Mouse (Mus musculus) embryonic facial prominence, embryonic 15.5 days (tissue): ENCODE measurements around the gene Aldh1l1. TPM values are rescaled to one million over a fixed set of nuclear protein-coding genes. Genes with fewer than 3 reads are reported as not detected.
A peak's percentile ranks its signal among the peaks of the same experiment; 100 is the strongest.

ENCODE experiments used
- ATAC-seq: fragments of 200-750 bp; cut with Nextera tagmentation; 2 replicates; pipeline ENCODE4 v1.8.0; 2017; ENCODE audit warnings: low read depth, moderate TSS enrichment; ENCODE audit not compliant: insufficient number of reproducible peaks, low FRiP score, low TSS enrichment
- H3K27ac ChIP-seq: fragments of 300-500 bp; sonication (generic); replicated peaks from 2 replicates; pipeline ENCODE4 v1.5.1; 2015; ENCODE audit warnings: mild to moderate bottlenecking, inconsistent platforms
- H3K27me3 ChIP-seq: fragments of 300-500 bp; sonication (generic); 2 replicates; pipeline ENCODE4 v1.6.1; 2015; ENCODE audit warnings: inconsistent platforms
- H3K36me3 ChIP-seq: fragments of 300-500 bp; sonication (generic); 2 replicates; pipeline ENCODE4 v1.6.1; 2015; ENCODE audit warnings: mild to moderate bottlenecking, inconsistent platforms
- H3K4me1 ChIP-seq: fragments of 300-500 bp; sonication (generic); 2 replicates; pipeline ENCODE4 v1.6.1; 2015; ENCODE audit warnings: inconsistent platforms
- H3K4me2 ChIP-seq: fragments of 300-500 bp; sonication (generic); replicated peaks from 2 replicates; pipeline ENCODE4 v1.6.1; 2015; ENCODE audit warnings: mild to moderate bottlenecking, inconsistent platforms
- H3K4me3 ChIP-seq: fragments of 300-500 bp; sonication (generic); replicated peaks from 2 replicates; pipeline ENCODE4 v1.5.1; 2015; ENCODE audit warnings: mild to moderate bottlenecking, inconsistent platforms
- H3K9ac ChIP-seq: fragments of 300-500 bp; sonication (generic); 2 replicates; pipeline ENCODE4 v1.6.1; 2015; ENCODE audit warnings: inconsistent platforms
- H3K9me3 ChIP-seq: fragments of 300-500 bp; sonication (generic); replicated peaks from 2 replicates; pipeline ENCODE4 v1.6.1; 2016; ENCODE audit warnings: inconsistent platforms
- WGBS: fragments of 180-500 bp; shearing (Covaris S2); methylation state at CpG from one replicate; pipeline ENCODE4 v1.1.7; 2015; 5-methylcytosine and 5-hydroxymethylcytosine counted together
- polyA plus RNA-seq: library from polyadenylated mRNA; unstranded; fragments of >200 nt; fragmentation: Nextera tagmentation; extraction: Ambion mirVana; gene quantifications from 2 replicates; pipeline ENCODE4 v1.2.1, GENCODE M21; 2015

The Aldh1l1 gene
- 2.0 and 2.1 TPM in 2 replicates for polyA plus RNA-seq

DNA sequence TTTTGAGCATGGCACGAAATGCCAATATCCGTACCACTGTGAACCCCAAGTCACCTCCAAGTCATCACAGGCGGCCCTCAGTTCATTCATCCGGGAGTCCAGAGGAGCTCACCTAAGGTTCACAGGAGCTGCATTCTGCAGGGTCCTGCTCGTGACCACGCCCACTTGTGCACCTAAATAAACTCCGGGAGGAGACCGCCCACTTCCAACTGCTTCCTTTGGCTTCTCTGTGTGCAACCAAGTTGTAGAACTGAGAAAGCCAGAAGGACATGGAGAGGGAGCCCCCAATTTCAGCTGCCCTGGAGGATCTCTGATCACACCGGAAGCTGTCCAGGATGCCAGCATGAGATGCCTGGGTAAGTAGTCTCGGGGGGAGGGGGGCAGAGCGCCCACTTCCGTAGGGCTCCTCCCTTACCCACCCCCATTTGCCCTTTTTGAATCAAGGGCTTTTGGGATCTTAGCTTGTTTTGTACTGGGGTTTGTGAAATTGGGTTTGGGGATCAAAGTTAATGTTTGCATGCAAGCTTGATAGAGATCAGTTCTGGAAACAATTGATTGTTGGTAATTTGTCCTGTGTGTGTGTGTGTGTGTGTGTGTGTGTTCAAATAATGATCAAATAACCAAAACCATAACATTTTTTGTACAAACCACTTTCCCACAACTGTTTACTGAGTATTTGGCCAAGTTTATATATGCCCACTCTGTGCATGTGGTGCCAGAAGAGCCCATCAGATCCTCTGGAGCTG lies at the start of gene Aldh1l1:
Aldh1l1 (plus strand) TSS at position 252 of the 746 bp plus-strand sequence.
- ATAC-seq: no peak
- H3K27me3 ChIP-seq: no peaks in the 10 kb centered on the region

DNA sequence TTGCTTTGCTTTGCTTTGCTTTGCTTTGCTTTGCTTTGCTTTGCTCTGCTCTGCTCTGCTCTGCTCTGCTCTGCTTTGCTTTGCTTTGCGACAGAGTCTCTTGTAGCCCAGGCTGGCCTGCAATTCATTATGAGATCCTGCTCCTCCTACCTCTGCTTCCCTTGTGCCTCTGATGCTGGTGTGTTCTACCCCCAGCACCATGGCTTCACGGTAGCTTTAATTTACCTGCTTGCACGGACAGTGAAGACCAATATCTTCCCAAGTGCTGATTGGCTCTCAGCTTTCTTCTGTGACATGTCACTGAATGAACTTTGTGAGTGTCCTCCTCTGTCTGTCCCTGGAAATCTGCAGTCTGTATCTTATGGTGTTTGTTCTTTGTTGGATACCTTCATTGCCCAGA lies 49.2 kb upstream of the Aldh1l1 start:
- no peak overlapping the region for H3K4me3 ChIP-seq
- no peak overlapping the region for H3K4me2 ChIP-seq
- no peaks in the 10 kb centered on the region for H3K27me3 ChIP-seq
- H3K27ac ChIP-seq: no peak overlapping the region
- 81% methylated on average over 3 of the region's 3 CpGs for WGBS
- ATAC-seq: no peak
- H3K4me1 ChIP-seq: no peaks in the 10 kb centered on the region
- no peaks in the 10 kb centered on the region for H3K36me3 ChIP-seq
- no peak overlapping the region for H3K9ac ChIP-seq
- H3K9me3 ChIP-seq: no peaks in the 10 kb centered on the region

More for the DNA sequence above, at the start of gene Aldh1l1:
- H3K4me2 ChIP-seq: no peak within 1 kb of the TSS
- no peak within 1 kb of the TSS for H3K9ac ChIP-seq
- no peak within 1 kb of the TSS for H3K4me3 ChIP-seq
- no peak within 1 kb of the TSS for H3K27ac ChIP-seq
- 0 out of 2 replicates have a peak, but pooled peaks cover 3% of the 10 kb centered on the region for H3K4me1 ChIP-seq
- no peaks in the 10 kb centered on the region for H3K36me3 ChIP-seq
- 62% methylated on average over 12 of the region's 12 CpGs for WGBS
- no peaks in the 10 kb centered on the region for H3K9me3 ChIP-seq

DNA sequence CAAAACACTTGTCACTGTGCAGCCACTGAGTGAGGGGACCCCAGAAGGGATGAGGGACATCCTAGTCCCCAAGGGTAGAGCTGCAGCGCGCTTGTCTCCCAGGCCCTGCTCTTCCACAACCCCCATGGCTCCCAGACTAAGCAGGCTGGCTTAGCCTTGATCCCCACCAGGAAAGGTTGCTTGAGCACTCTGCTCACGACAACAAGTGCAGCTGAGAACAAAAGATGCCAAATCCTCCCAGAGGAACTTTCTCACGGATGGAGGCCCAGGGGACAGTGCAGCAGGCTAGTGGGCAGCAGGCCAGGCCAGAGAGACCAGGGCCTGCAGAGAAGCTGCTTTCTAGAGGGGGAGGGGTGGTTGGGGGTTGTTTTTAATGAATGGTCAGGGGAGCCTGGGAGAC lies 39.3 kb upstream of the Aldh1l1 start:
- Histone ChIP-seq H3K9me3 (no peaks in the 10 kb centered on the region), H3K27me3 (no peaks in the 10 kb centered on the region), H3K9ac (no peak overlapping the region), H3K27ac (no peak overlapping the region), H3K4me2 (no peak overlapping the region), H3K4me1 (no peaks in the 10 kb centered on the region), H3K4me3 (no peak overlapping the region), H3K36me3 (no peaks in the 10 kb centered on the region)
- 36% methylated on average over 4 of the region's 4 CpGs for WGBS
- no peak for ATAC-seq

DNA sequence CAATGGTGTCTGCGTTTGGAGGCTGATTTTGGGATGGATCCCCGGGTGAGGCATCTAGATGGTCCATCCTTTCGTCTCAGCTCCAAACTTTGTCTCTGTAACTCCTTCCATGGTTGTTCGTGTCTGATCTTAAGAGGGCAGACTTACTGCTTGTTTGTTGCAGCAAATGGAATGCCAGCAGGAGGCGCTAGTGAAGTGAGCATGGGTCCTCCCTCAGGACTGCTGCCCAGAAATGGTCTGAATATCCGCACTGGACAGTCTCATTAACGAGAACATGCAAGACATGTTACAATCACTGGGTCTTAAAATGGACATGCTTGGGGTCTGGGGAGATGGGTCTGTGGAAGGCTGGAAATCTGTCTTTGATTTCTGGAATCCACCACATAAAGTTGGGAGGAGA lies 36.0 kb upstream of the Aldh1l1 start:
- Histone ChIP-seq H3K4me2 (no peak overlapping the region), H3K27me3 (no peaks in the 10 kb centered on the region), H3K27ac (no peak overlapping the region), H3K9ac (no peak overlapping the region), H3K4me3 (no peak overlapping the region), H3K36me3 (no peaks in the 10 kb centered on the region), H3K4me1 (no peaks in the 10 kb centered on the region), H3K9me3 (no peaks in the 10 kb centered on the region)
- 31% methylated on average over 7 of the region's 7 CpGs for WGBS
- ATAC-seq: no peak

DNA sequence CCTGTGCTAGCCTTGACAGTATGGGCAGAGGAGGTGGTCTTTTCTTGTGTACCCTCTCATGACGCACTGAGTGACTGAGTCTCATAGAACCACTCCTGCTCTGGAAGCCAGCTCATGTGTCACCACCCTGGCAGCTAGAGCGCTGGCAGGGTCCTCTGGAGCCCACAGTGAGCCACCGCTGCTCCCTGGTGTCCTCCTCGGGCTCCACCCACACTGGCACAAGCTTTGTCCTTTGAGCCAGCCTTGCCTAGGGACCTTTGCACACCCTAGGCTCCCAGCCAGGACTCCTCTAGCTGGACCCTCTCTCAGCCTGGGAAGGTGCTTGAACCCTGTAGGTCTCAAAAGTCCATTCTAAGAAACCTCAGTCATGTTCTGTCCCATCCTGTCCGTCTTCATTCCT lies 35.5 kb upstream of the Aldh1l1 start:
- WGBS: 72% methylated on average over 5 of the region's 5 CpGs
- Histone ChIP-seq H3K27ac (no peak overlapping the region), H3K9ac (no peak overlapping the region), H3K4me3 (no peak overlapping the region), H3K36me3 (no peaks in the 10 kb centered on the region), H3K4me1 (no peaks in the 10 kb centered on the region), H3K4me2 (no peak overlapping the region), H3K9me3 (no peaks in the 10 kb centered on the region), H3K27me3 (no peaks in the 10 kb centered on the region)
- ATAC-seq: no peak

DNA sequence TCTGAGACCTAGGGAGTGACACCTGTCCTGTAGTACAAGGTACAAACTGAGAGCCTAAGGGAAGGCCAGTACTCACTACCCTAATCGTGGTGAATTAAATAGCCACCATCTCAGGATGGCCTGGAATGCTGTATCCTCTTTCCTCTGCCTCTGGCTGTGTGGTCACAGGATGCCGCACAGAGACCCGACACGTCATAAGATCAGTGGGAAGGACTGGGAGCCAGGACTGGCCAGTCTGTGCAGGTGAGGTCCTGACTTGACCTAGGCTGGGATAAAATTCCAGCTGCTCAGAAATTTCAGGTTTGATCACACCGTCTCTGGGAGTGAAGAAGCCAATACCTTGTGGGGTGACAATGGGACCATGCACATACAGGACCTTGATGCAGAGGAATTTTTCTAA lies 34.7 kb upstream of the Aldh1l1 start:
- no peak overlapping the region for H3K4me2 ChIP-seq
- no peaks in the 10 kb centered on the region for H3K4me1 ChIP-seq
- no peaks in the 10 kb centered on the region for H3K9me3 ChIP-seq
- no peak for ATAC-seq
- no peak overlapping the region for H3K27ac ChIP-seq
- 79% methylated on average over 5 of the region's 5 CpGs for WGBS
- no peaks in the 10 kb centered on the region for H3K36me3 ChIP-seq
- H3K4me3 ChIP-seq: no peak overlapping the region
- no peaks in the 10 kb centered on the region for H3K27me3 ChIP-seq
- H3K9ac ChIP-seq: no peak overlapping the region

DNA sequence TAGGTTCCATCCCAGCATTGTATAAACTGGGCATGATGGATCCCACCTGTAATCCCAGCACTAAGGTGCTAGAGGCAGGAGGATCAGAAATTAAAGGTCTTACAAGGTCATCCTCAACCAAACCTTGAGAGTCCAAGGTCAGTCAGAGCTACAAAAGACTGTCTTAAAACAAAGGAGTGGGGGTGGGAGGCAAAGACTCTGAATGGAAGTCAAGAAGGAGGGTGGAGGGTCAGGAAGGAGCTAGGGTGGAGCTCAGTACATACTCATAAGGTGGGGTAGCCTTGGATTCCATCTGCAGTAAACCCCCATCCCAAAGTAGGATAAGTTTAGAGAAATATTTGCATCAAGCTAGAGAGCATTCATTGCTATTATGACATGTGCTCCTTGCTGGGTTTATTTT lies 33.6 kb upstream of the Aldh1l1 start:
- Histone ChIP-seq H3K9ac (no peak overlapping the region), H3K27ac (no peak overlapping the region), H3K4me3 (no peak overlapping the region), H3K36me3 (no peaks in the 10 kb centered on the region), H3K9me3 (no peaks in the 10 kb centered on the region), H3K4me1 (no peaks in the 10 kb centered on the region), H3K27me3 (no peaks in the 10 kb centered on the region), H3K4me2 (no peak overlapping the region)
- no peak for ATAC-seq

DNA sequence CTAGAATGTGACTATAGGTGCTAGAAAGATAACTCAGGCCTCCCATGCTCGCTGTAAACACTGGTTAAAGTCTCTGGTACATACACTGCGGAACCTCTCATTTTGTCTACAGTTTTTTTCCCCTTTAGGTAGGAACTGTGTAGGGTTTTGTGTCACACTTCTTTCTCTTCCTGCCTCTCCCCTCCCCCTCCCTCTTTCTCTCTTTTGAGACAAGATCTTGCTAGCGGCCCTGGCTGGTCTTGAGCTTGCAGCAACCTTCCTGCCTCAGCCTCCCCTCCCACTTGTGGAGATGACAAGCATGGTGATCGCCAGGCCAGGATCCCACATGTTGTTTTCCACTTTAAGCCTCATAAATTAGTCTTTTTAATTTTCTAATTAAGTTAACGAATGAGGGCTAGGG lies 32.5 kb upstream of the Aldh1l1 start:
- H3K9me3 ChIP-seq: no peaks in the 10 kb centered on the region
- H3K4me1 ChIP-seq: no peaks in the 10 kb centered on the region
- H3K4me2 ChIP-seq: no peak overlapping the region
- 84% methylated on average over 5 of the region's 5 CpGs for WGBS
- no peak overlapping the region for H3K4me3 ChIP-seq
- no peak for ATAC-seq
- no peaks in the 10 kb centered on the region for H3K27me3 ChIP-seq
- no peak overlapping the region for H3K27ac ChIP-seq
- no peak overlapping the region for H3K9ac ChIP-seq
- H3K36me3 ChIP-seq: no peaks in the 10 kb centered on the region

DNA sequence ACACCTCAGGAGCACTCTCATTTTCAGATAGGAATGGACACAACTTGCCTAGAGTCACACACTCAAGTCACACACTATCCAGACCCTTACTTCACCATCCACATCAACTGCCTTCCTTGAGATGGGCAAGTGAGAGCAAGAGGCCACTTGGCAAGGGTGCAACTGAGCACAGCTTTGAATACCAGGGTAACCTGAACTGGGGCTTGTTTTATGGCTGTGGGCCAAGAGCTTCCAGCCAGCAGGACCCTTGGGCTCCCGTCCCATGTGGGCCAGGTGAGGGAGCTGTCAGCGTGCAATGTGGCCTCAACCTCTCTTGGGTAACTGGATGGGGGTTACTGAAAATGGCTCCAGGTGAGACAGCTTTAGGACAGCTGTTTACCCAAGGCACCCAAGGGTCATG lies 28.8 kb upstream of the Aldh1l1 start:
- H3K27me3 ChIP-seq: peaks cover 19% of the 10 kb centered on the region
- ATAC-seq: no peak
- 60% methylated on average over 2 of the region's 2 CpGs for WGBS
- H3K9ac ChIP-seq: no peak overlapping the region
- peaks cover 8% of the 10 kb centered on the region for H3K4me1 ChIP-seq
- no peak overlapping the region for H3K4me3 ChIP-seq
- H3K4me2 ChIP-seq: no peak overlapping the region
- H3K9me3 ChIP-seq: no peaks in the 10 kb centered on the region
- H3K36me3 ChIP-seq: no peaks in the 10 kb centered on the region
- H3K27ac ChIP-seq: no peak overlapping the region

DNA sequence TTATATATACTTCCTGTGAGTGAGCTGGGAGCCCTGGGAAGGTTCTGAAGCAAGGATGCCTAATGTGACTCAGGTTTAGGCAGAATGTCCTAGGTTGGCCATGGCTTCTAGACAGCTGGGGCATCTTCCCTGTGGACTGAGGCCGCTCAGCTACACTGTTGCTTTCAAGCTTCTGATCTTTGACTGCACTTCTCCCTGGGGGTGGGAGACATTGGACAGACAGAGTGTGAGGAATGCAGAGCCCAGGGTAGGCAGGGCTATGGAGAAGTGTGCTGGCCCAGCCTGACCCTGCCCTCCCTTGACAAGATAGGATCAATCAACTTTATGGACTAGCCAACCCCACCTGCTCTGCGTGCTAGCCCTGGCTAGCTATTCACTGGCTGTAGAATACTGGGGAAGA lies 25.0 kb upstream of the Aldh1l1 start:
- H3K4me3 ChIP-seq: no peak overlapping the region
- H3K27me3 ChIP-seq: peaks cover 19% of the 10 kb centered on the region
- peaks cover 27% of the 10 kb centered on the region for H3K4me1 ChIP-seq
- H3K9ac ChIP-seq: no peak overlapping the region
- no peak overlapping the region for H3K4me2 ChIP-seq
- WGBS: 62% methylated on average over 2 of the region's 2 CpGs
- ATAC-seq: no peak
- H3K27ac ChIP-seq: no peak overlapping the region
- H3K9me3 ChIP-seq: no peaks in the 10 kb centered on the region
- H3K36me3 ChIP-seq: no peaks in the 10 kb centered on the region

DNA sequence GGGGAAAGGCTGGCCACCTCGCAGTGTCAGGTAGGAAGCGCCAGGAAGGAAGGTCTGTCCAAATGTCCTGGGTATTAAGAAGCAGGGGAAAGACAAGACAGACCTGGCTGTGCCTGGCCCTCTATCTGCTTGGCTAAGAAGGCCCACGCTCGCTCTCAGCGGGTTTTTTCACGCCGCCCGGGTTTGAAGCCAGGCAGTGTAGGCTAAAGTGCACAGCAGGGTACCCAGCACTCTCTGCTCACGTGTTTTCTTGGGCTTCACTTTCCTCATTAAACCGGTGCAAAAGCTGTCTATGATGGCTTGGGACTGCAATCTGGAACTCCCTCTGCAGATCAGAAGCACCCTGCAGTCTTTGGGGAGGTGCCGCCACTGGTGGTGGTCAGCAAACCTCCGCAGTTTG lies 24.5 kb upstream of the Aldh1l1 start:
- H3K27me3 ChIP-seq: peaks cover 19% of the 10 kb centered on the region
- H3K36me3 ChIP-seq: no peaks in the 10 kb centered on the region
- no peak for ATAC-seq
- peak overlapping the region; percentile 63 for H3K4me3 ChIP-seq
- H3K4me2 ChIP-seq: peak overlapping the region; percentile 100
- no peaks in the 10 kb centered on the region for H3K9me3 ChIP-seq
- no peak overlapping the region for H3K9ac ChIP-seq
- H3K4me1 ChIP-seq: peaks cover 27% of the 10 kb centered on the region
- H3K27ac ChIP-seq: no peak overlapping the region
- WGBS: 25% methylated on average over 12 of the region's 12 CpGs

DNA sequence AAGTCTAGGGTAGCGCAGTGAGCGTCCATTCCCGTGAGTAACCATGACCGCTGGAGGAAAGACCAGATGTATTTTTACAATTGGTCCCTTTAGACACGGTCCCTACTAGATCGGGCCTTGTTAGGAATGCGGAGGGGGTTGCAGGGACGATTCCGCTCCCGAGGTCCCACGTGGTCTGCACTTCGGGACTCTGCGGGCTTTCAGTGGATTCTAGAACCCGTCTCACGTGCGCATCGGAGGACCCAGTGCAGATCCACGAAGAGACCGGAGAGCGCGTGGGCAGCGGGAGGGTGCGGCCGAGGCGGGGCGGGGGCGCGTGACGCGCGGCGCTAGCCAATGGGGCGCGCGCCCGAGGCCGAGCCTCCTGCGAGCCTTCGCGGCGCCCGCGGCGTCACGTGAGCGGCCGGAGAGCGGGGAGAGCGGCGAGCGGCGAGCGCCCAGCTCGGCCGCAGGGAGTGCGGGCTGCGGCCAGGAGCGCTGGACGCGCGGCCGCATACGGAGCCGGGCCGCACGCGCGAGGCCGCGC lies 24.0 kb upstream of the Aldh1l1 start, which contains the start of gene Klf15:
Klf15 (plus strand) TSS at position 396 of the 526 bp plus-strand sequence.
- under 1% methylated on average over 70 of the region's 70 CpGs for WGBS
- Histone ChIP-seq H3K9me3 (no peaks in the 10 kb centered on the region), H3K4me2 (peak within 1 kb of the TSS; percentile 100), H3K9ac (peak within 1 kb of the TSS; percentile 48), H3K27ac (no peak within 1 kb of the TSS), H3K4me3 (peak within 1 kb of the TSS; percentile 63), H3K4me1 (peaks cover 27% of the 10 kb centered on the region), H3K27me3 (peaks cover 19% of the 10 kb centered on the region), H3K36me3 (no peaks in the 10 kb centered on the region)
- ATAC-seq: peak; percentile 75
